Mouse (Mus musculus) hindbrain, postnatal 0 days (tissue): Measurements from ENCODE around the gene Ttll9. TPM values are rescaled to one million over a fixed set of nuclear protein-coding genes. Genes with fewer than 3 reads are reported as not detected.

Experiments used
- ATAC-seq: fragments of 200-750 bp; cut with Nextera tagmentation; 2 replicates; pipeline ENCODE4 v1.8.0; 2017; ENCODE audit warnings: mild to moderate bottlenecking, moderate TSS enrichment, moderate library complexity
- DNase-seq: peaks from one replicate; pipeline ENCODE4 v3.0.0-alpha.2; 2015; ENCODE audit warnings: low spot score
- H3K27ac ChIP-seq: fragments of 300-500 bp; sonication (generic); 2 replicates; pipeline ENCODE4 v1.5.1; 2014; ENCODE audit warnings: mild to moderate bottlenecking
- H3K27me3 ChIP-seq: fragments of 300-500 bp; sonication (generic); 2 replicates; pipeline ENCODE4 v1.6.1; 2014; ENCODE audit warnings: low read length, mixed read lengths; ENCODE audit not compliant: insufficient read depth
- H3K36me3 ChIP-seq: fragments of 300-500 bp; sonication (generic); 2 replicates; pipeline ENCODE4 v1.6.1; 2014; ENCODE audit warnings: low read length, mixed read lengths; ENCODE audit not compliant: insufficient read depth
- H3K4me1 ChIP-seq: fragments of 300-500 bp; sonication (generic); 2 replicates; pipeline ENCODE4 v1.6.1; 2014; ENCODE audit warnings: antibody characterized with exemption, low read length, mixed read lengths; ENCODE audit not compliant: insufficient read depth
- H3K4me2 ChIP-seq: fragments of 300-500 bp; sonication (generic); 2 replicates; pipeline ENCODE4 v1.6.1; 2014; ENCODE audit warnings: low read depth, mild to moderate bottlenecking, low read length, moderate library complexity, mixed read lengths
- H3K4me3 ChIP-seq: fragments of 300-500 bp; sonication (generic); 2 replicates; pipeline ENCODE4 v1.5.1; 2014; ENCODE audit warnings: low read length
- H3K9ac ChIP-seq: fragments of 300-500 bp; sonication (generic); replicated peaks from 2 replicates; pipeline ENCODE4 v1.6.1; 2014; ENCODE audit warnings: mild to moderate bottlenecking, low read length, moderate library complexity, mixed read lengths
- H3K9me3 ChIP-seq: fragments of 300-500 bp; sonication (generic); 2 replicates; pipeline ENCODE4 v1.6.1; 2016; ENCODE audit warnings: low read length, mixed read lengths
- CTCF ChIP-seq: IDR thresholded peaks from 2 replicates; pipeline ENCODE4 v1.5.1; 2016; ENCODE audit warnings: antibody characterized with exemption, control low read depth, low read depth
- WGBS: fragments of 180-500 bp; shearing (Covaris S2); extraction: QIAGEN DNeasy Blood & Tissue Kit; methylation state at CpG from one replicate; pipeline ENCODE4 v1.1.7; 2014; 5-methylcytosine and 5-hydroxymethylcytosine counted together
- polyA plus RNA-seq: library from polyadenylated mRNA; unstranded; fragments of >200 nt; fragmentation: Nextera tagmentation; extraction: Ambion mirVana; gene quantifications from 2 replicates; pipeline ENCODE4 v1.2.1, GENCODE M21; 2015
- total RNA-seq: library from RNA; depleted of rRNA; stranded (reverse); fragments of >200 nt; gene quantifications from 2 replicates; pipeline ENCODE4 v1.2.3, GENCODE M21; 2014

Ttll9 gene
- total and polyA plus RNA-seq, 2 experiments from 2014 or later: 5.9 to 7.3 TPM

GRCm38 (mm10) chr2:152928219-152928987 lies 33.9 kb upstream of the Ttll9 start:
- no peak for DNase-seq
- Histone ChIP-seq H3K27ac (no peak overlapping the region), H3K4me3 (no peak overlapping the region), H3K36me3 (no peaks in the 10 kb centered on the region), H3K9ac (no peak overlapping the region), H3K27me3 (no peaks in the 10 kb centered on the region), H3K9me3 (no peaks in the 10 kb centered on the region), H3K4me1 (no peaks in the 10 kb centered on the region), H3K4me2 (no peak overlapping the region)
- no peak for TF ChIP-seq CTCF
- ATAC-seq: no peak
- 57% methylated on average over 14 of the region's 14 CpGs for WGBS

- Histone ChIP-seq H3K4me1 (no peaks in the 10 kb centered on the region), H3K9ac (no peak overlapping the region), H3K27me3 (no peaks in the 10 kb centered on the region), H3K9me3 (no peaks in the 10 kb centered on the region), H3K27ac (no peak overlapping the region), H3K4me3 (no peak overlapping the region), H3K4me2 (no peak overlapping the region), H3K36me3 (no peaks in the 10 kb centered on the region)
- ATAC-seq (no peak), DNase-seq (no peak)
- WGBS: 56% methylated on average over 3 of the region's 3 CpGs
- TF ChIP-seq CTCF: no peak
Observed at GRCm38 (mm10) chr2:152928988-152929370, 33.3 kb upstream of the Ttll9 start.

DNA sequence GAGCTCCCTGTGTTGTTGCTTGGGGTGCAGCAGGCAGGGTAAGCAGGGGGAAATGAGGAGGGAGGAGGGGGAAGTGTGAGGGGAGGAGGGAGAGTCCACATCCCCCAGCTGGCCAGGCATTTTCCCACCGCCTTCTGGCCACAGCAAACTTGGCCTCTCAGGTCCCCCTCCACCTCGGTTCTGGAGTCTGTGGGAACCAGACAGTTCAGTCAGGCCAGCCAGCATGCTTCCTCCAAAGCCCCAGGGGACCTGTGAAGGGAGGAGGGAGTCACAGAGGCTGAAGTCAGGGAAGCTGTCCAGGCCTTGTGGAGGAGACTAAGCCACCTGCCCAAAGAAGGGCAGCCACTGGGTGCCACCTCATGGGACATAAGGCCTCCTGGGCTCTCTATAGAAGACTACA lies 32.0 kb upstream of the Ttll9 start:
- ATAC-seq: 0 out of 2 replicates have a peak, but pooled peaks have one; percentile 11
- no peaks in the 10 kb centered on the region for H3K4me1 ChIP-seq
- no peak for TF ChIP-seq CTCF
- WGBS: 31% methylated on average over 2 of the region's 2 CpGs
- no peak overlapping the region for H3K4me2 ChIP-seq
- no peak overlapping the region for H3K27ac ChIP-seq
- H3K36me3 ChIP-seq: no peaks in the 10 kb centered on the region
- H3K9me3 ChIP-seq: no peaks in the 10 kb centered on the region
- H3K4me3 ChIP-seq: no peak overlapping the region
- no peaks in the 10 kb centered on the region for H3K27me3 ChIP-seq
- DNase-seq: no peak
- H3K9ac ChIP-seq: no peak overlapping the region

DNA sequence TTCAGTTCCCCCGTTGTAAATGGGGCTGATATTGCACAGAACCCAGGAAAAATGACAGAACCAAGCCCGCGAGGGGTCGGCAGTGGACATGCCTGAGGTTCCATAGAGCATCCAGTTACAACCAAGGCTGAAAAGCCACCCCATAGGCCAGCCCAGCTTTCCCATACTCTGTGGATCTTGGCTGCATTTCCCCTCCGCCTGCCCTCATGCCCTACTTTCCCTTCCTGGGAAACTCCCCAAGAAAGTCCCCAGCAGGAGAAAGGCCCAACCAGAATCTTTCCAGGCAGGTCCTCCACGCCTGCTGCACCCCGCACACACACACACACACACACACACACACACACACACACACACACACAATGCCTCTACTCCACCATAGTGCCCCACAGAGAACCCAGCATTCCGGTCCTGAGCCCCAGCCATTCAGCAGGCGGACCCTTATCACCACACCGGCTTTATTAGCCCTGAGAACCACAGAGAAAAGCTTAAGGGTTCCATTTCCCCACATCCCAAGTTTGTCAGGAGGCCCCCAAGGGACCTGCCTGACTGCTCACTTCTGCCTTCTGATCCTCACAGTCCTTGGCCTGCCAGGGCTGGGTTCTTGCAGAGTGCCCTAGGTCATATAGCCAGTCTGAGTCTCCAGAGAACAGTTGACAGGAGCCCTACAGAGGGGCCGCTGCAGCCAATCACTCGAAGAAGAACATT lies 30.7 kb upstream of the Ttll9 start:
- no peaks in the 10 kb centered on the region for H3K9me3 ChIP-seq
- 73% methylated on average over 12 of the region's 12 CpGs for WGBS
- no peak for DNase-seq
- H3K36me3 ChIP-seq: no peaks in the 10 kb centered on the region
- H3K4me1 ChIP-seq: no peaks in the 10 kb centered on the region
- no peaks in the 10 kb centered on the region for H3K27me3 ChIP-seq
- no peak overlapping the region for H3K4me3 ChIP-seq
- ATAC-seq: no peak
- no peak for TF ChIP-seq CTCF
- H3K4me2 ChIP-seq: 0 out of 2 replicates have a peak overlapping the region, but pooled peaks have one; percentile 7
- peak overlapping the region; percentile 8; the same call in 1 of the 2 replicates for H3K27ac ChIP-seq
- no peak overlapping the region; the same call in 1 of the 2 replicates for H3K9ac ChIP-seq

DNA sequence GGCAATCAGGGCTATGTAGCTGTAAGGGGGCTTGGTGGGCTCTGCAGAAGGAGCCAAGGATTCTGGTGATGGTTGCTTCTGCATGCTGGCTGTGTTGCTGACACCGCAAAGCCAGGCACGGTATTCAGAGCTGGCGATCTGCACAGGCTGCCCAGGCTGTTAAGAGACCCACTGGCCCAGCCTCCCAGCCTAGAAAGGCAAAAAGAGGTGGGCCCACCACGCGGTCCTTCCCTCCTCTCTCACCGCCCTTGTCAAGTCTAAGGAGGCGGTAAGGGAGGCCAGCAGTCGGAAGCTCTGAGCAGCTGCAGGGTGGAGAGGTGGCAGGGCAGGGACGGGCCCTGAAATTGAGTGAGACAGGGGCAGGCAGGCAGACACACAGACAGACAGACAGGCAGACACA lies 29.2 kb upstream of the Ttll9 start, which contains the start of gene Foxs1:
TSS of gene Foxs1 (minus strand) at position 161 of the 400 bp plus-strand sequence.
- no peak for TF ChIP-seq CTCF
- Histone ChIP-seq H3K4me1 (no peaks in the 10 kb centered on the region), H3K4me2 (no peak within 1 kb of the TSS), H3K9me3 (no peaks in the 10 kb centered on the region), H3K9ac (no peak within 1 kb of the TSS; the same call in 1 of the 2 replicates), H3K27me3 (no peaks in the 10 kb centered on the region), H3K36me3 (no peaks in the 10 kb centered on the region), H3K4me3 (no peak within 1 kb of the TSS), H3K27ac (peak within 1 kb of the TSS; percentile 8; the same call in 1 of the 2 replicates)
- 32% methylated on average over 9 of the region's 9 CpGs for WGBS
- ATAC-seq: peak; percentile 50; the same call in 1 of the 2 replicates
- no peak for DNase-seq

- Histone ChIP-seq H3K36me3 (no peaks in the 10 kb centered on the region), H3K9me3 (no peaks in the 10 kb centered on the region), H3K4me3 (no peak overlapping the region), H3K4me2 (no peak overlapping the region), H3K27me3 (no peaks in the 10 kb centered on the region), H3K27ac (no peak overlapping the region), H3K4me1 (no peaks in the 10 kb centered on the region), H3K9ac (no peak overlapping the region)
- peak; percentile 68 for TF ChIP-seq CTCF
- DNase-seq (peak; percentile 59), ATAC-seq (no peak)
- WGBS: 41% methylated on average over 5 of the region's 5 CpGs
Observed at GRCm38 (mm10) chr2:152933614-152934013, 28.7 kb upstream of the Ttll9 start.

- peaks cover 12% of the 10 kb centered on the region for H3K27me3 ChIP-seq
- no peak overlapping the region for H3K27ac ChIP-seq
- peak; percentile 84 for TF ChIP-seq CTCF
- no peak for DNase-seq
- H3K4me3 ChIP-seq: no peak overlapping the region
- no peak for ATAC-seq
- H3K9ac ChIP-seq: no peak overlapping the region
- H3K4me2 ChIP-seq: no peak overlapping the region
- peaks cover 8% of the 10 kb centered on the region for H3K4me1 ChIP-seq
- H3K36me3 ChIP-seq: no peaks in the 10 kb centered on the region
- H3K9me3 ChIP-seq: no peaks in the 10 kb centered on the region
- WGBS: 12% methylated on average over 4 of the region's 4 CpGs
Observed at GRCm38 (mm10) chr2:152939846-152940245, 22.4 kb upstream of the Ttll9 start.
